Mouse (Mus musculus) skeletal muscle tissue, postnatal 0 days (tissue): ENCODE data around the gene Tsc22d3. TPM values are rescaled to one million over a fixed set of nuclear protein-coding genes. Genes with fewer than 3 reads are reported as not detected.

Experiments
- polyA plus RNA-seq: library from polyadenylated mRNA; unstranded; fragments of >200 nt; fragmentation: Nextera tagmentation; extraction: Ambion mirVana; gene quantifications from 2 replicates; pipeline ENCODE4 v1.2.1, GENCODE M21; 2015

Gene Tsc22d3
- polyA plus RNA-seq = 99.6 and 102 TPM in 2 replicates

GRCm38 (mm10) chrX:140600410-140601109 is at the start of gene Tsc22d3:
Tsc22d3 (minus strand) TSS chrX:140600659.

Other genes with a start within 250 kb of the Tsc22d3 start
- gene Prps1, start 144.0 kb downstream of the Tsc22d3 start, polyA plus RNA-seq = 19.4 and 27.2 TPM in 2 replicates
- gene Mid2, start 63.9 kb upstream of the Tsc22d3 start, polyA plus RNA-seq = 2.3 and 2.4 TPM in 2 replicates
- gene Tex13b, start 212.8 kb upstream of the Tsc22d3 start, polyA plus RNA-seq = not detected in 2 replicates